Mouse (Mus musculus) kidney, adult 2 months (tissue): Measurements from ENCODE around the gene Wdr6.

Source experiments
- CTCF ChIP-seq: fragments of 200-500 bp; conservative IDR thresholded peaks from 2 replicates; pipeline ENCODE4 v1.5.1; 2011; ENCODE audit warnings: low read depth, mild to moderate bottlenecking, control low read depth, low read length, moderate library complexity, mixed read lengths; ENCODE audit not compliant: insufficient read depth, insufficient read length
- POLR2A ChIP-seq: fragments of 200-500 bp; IDR thresholded peaks from one replicate; pipeline ENCODE4 v1.6.1; 2011; ENCODE audit warnings: low read depth, low read length, control low read depth

GRCm38 (mm10) chr9:108577934-108578544, 500 bp downstream of the Wdr6 start:
- TF ChIP-seq POLR2A (no peak), CTCF (no peak)
